Mouse (Mus musculus) MEL (cell line): Measurements from ENCODE around the gene Sub1.

Experiments
- CTCF ChIP-seq, 3 experiments: IDR thresholded peaks in 2 of 3; conservative IDR thresholded peaks in 1 of 3; 2 replicates each; pipeline ENCODE4 v1.5.1; 2011 to 2012; ENCODE audit warnings: low read length in 3 of 3, low read depth in 2 of 3, mild to moderate bottlenecking in 2 of 3, improper control_type of control experiment in 1 of 3, inconsistent platforms in 1 of 3, mixed read lengths in 1 of 3, moderate library complexity in 1 of 3; ENCODE audit not compliant: control insufficient read depth in 1 of 3, insufficient read depth in 1 of 3, poor library complexity in 1 of 3, severe bottlenecking in 1 of 3
- E2F4 ChIP-seq: IDR thresholded peaks from 2 replicates; pipeline ENCODE4 v1.6.1; 2011; ENCODE audit warnings: low read depth, low read length, improper control_type of control experiment, borderline replicate concordance
- EP300 ChIP-seq, 2 experiments: IDR thresholded peaks; 2 replicates each; pipeline ENCODE4 v1.6.1; 2011; ENCODE audit warnings: improper control_type of control experiment in 2 of 2, low read length in 2 of 2, low read depth in 1 of 2, mild to moderate bottlenecking in 1 of 2
- GATA1 ChIP-seq: IDR thresholded peaks from 2 replicates; pipeline ENCODE4 v1.6.1; 2011; ENCODE audit warnings: low read depth, low read length, improper control_type of control experiment
- NRF1 ChIP-seq: IDR thresholded peaks from 2 replicates; pipeline ENCODE4 v1.6.1; 2014; ENCODE audit warnings: low read depth, mild to moderate bottlenecking, inconsistent platforms, low read length, improper control_type of control experiment, moderate library complexity; ENCODE audit not compliant: poor library complexity, insufficient read depth, severe bottlenecking
- POLR2A ChIP-seq, 2 experiments: IDR thresholded peaks; 2 replicates each; pipeline ENCODE4 v1.6.1; 2011 to 2012; ENCODE audit warnings: low read length in 2 of 2, mild to moderate bottlenecking in 2 of 2, control low read depth in 1 of 2, improper control_type of control experiment in 1 of 2, low read depth in 1 of 2, moderate library complexity in 1 of 2; ENCODE audit not compliant: control insufficient read depth in 1 of 2, insufficient read depth in 1 of 2, poor library complexity in 1 of 2
- SMC3 ChIP-seq: IDR thresholded peaks from 2 replicates; pipeline ENCODE4 v1.6.1; 2011; ENCODE audit warnings: low read depth, low read length, improper control_type of control experiment
- TCF12 ChIP-seq: IDR thresholded peaks from 2 replicates; pipeline ENCODE4 v1.6.1; 2014; ENCODE audit warnings: low read depth, mild to moderate bottlenecking, inconsistent platforms, low read length, improper control_type of control experiment, moderate library complexity
- USF1 ChIP-seq: IDR thresholded peaks from 2 replicates; pipeline ENCODE4 v1.6.1; 2014; ENCODE audit warnings: low read depth, mild to moderate bottlenecking, inconsistent platforms, low read length, improper control_type of control experiment, moderate library complexity
- ZNF384 ChIP-seq: IDR thresholded peaks from 2 replicates; pipeline ENCODE4 v1.6.1; 2012; ENCODE audit warnings: low read depth, mild to moderate bottlenecking, inconsistent platforms, low read length, improper control_type of control experiment

- TF ChIP-seq POLR2A (IDR thresholded peaks at IDR 0.05; ENCODE audit: control insufficient read depth in 1 of 2, insufficient read depth in 1 of 2, low read depth in 1 of 2, low read length in 2 of 2, poor library complexity in 1 of 2) (no peak), EP300 (IDR thresholded peaks at IDR 0.05; ENCODE audit: low read depth in 1 of 2, low read length in 2 of 2) (no peak), CTCF (IDR thresholded peaks at IDR 0.05 in 2 of 3, conservative IDR thresholded peaks at IDR 0.05 in 1 of 3; ENCODE audit: control insufficient read depth in 1 of 3, insufficient read depth in 1 of 3, low read depth in 2 of 3, low read length in 3 of 3, poor library complexity in 1 of 3, severe bottlenecking in 1 of 3) (no peak), GATA1 (no peak), USF1 (no peak), NRF1 (no peak), E2F4 (no peak), ZNF384 (no peak), SMC3 (no peak), TCF12 (no peak)
Observed at GRCm38 (mm10) chr15:12031861-12032260, 35.1 kb upstream of the Sub1 start.
